Mouse (Mus musculus): Measurements from ENCODE around the gene Selenbp2. TPM values are rescaled to one million over a fixed set of nuclear protein-coding genes. Genes with fewer than 3 reads are reported as not detected.
A peak's percentile ranks its signal among the peaks of the same experiment; 100 is the strongest.
"Not testable (repeated sequence)": the region's sequence is repeated elsewhere in the genome, so short reads cannot be mapped to it uniquely, and the experiment has no call there.

The Selenbp2 gene
- total RNA-seq, 4 experiments from 2014 or later = 0.50 to 1.6 (median 1.1) TPM

- no peak for DNase-seq (ENCODE audit: low spot score in 2 of 2)
These were observed 2.6 kb upstream of the Selenbp2 start for GRCm38 (mm10) chr3:94690616-94691247.

GRCm38 (mm10) chr3:94691694-94692093 lies 1.7 kb upstream of the Selenbp2 start:
- DNase-seq (ENCODE audit: low spot score in 2 of 2) = not testable (repeated sequence)

- not testable (repeated sequence) for DNase-seq (ENCODE audit: low spot score in 2 of 2)
These were observed 518 bp downstream of the Selenbp2 start for GRCm38 (mm10) chr3:94693874-94694273.

- DNase-seq (ENCODE audit: low spot score in 2 of 2) = not testable (repeated sequence)
These were observed 2.2 kb downstream of the Selenbp2 start for GRCm38 (mm10) chr3:94695591-94695990.

- not testable (repeated sequence) for DNase-seq (ENCODE audit: low spot score in 2 of 2)
These were observed 2.9 kb downstream of the Selenbp2 start for GRCm38 (mm10) chr3:94696257-94696656.

- DNase-seq (ENCODE audit: low spot score in 2 of 2) = not testable (repeated sequence)
These were observed 8.9 kb downstream of the Selenbp2 start for GRCm38 (mm10) chr3:94702163-94702810.

GRCm38 (mm10) chr3:94702856-94703255 lies 9.5 kb downstream of the Selenbp2 start:
- DNase-seq (ENCODE audit: low spot score in 2 of 2) = no peak

GRCm38 (mm10) chr3:94703364-94703763 lies 10.0 kb downstream of the Selenbp2 start:
- DNase-seq (ENCODE audit: low spot score in 2 of 2) = peak in 1 of 2 experiments; percentile 12

- not testable (repeated sequence) for DNase-seq (ENCODE audit: low spot score in 2 of 2)
These were observed 17.2 kb downstream of the Selenbp2 start for GRCm38 (mm10) chr3:94710591-94710990.

- not testable (repeated sequence) for DNase-seq (ENCODE audit: low spot score in 2 of 2)
These were observed 20.1 kb downstream of the Selenbp2 start for GRCm38 (mm10) chr3:94713424-94713823.

- DNase-seq (ENCODE audit: low spot score in 2 of 2) = not testable (repeated sequence)
These were observed 24.9 kb downstream of the Selenbp2 start for GRCm38 (mm10) chr3:94718253-94718652.

- peak in 1 of 2 experiments; percentile 4 for DNase-seq (ENCODE audit: low spot score in 2 of 2)
These were observed 30.3 kb downstream of the Selenbp2 start for GRCm38 (mm10) chr3:94723637-94724036.

GRCm38 (mm10) chr3:94745691-94746090 lies 52.3 kb downstream of the Selenbp2 start:
- no peak for DNase-seq (ENCODE audit: low spot score in 2 of 2)

Other genes starting within 250 kb of the Selenbp2 start
- gene Oaz3, start 249.6 kb upstream of the Selenbp2 start, total RNA-seq (2022) = under 1 TPM in 1 of 4 experiments, not detected in 3; 0.52 TPM
- 100 to 1,000 TPM; 153 to 187 (median 176) TPM for gene Celf3, start 215.3 kb upstream of the Selenbp2 start, total RNA-seq (2022)
- 1 to 10 TPM; 4.9 to 6.9 (median 6.0) TPM for gene Riiad1, start 213.2 kb upstream of the Selenbp2 start, total RNA-seq (2022)
- gene Snx27, start 110.8 kb upstream of the Selenbp2 start, total RNA-seq (2022) = 100 to 1,000 TPM in 2 of 4 experiments, 10 to 100 TPM in 2; 93.8 to 123 (median 108) TPM
- gene Gm10972, start 50.4 kb upstream of the Selenbp2 start, total RNA-seq (2022) = not detected
- 1 to 10 TPM; 2.6 to 3.9 (median 3.1) TPM for gene Tuft1, start 34.7 kb upstream of the Selenbp2 start, total RNA-seq (2022)
- 1 to 10 TPM; 4.0 to 5.5 (median 4.7) TPM for gene Cgn, start 92.9 kb downstream of the Selenbp2 start, total RNA-seq (2022)
- gene Pogz, start 144.0 kb downstream of the Selenbp2 start, total RNA-seq (2022) = 10 to 100 TPM; 52.0 to 71.5 (median 61.4) TPM
- gene Psmb4, start 193.4 kb downstream of the Selenbp2 start, total RNA-seq (2022) = 100 to 1,000 TPM; 219 to 262 (median 240) TPM
- 10 to 100 TPM; 11.1 to 14.5 (median 12.5) TPM for gene Selenbp1, start 239.5 kb downstream of the Selenbp2 start, total RNA-seq (2022)